Comparison of ENCODE assay signal across 8 mouse cellular contexts in genomic region chr4:143212341-143213174, GRCm38 (mm10). TPM values are rescaled to one million over a fixed set of nuclear protein-coding genes. Genes with fewer than 3 reads are reported as not detected.
DNase-seq lines count a peak whose midpoint lies in the region; ATAC-seq and TF ChIP-seq lines count a peak whose summit lies in the region.

Gene Prdm2 (minus strand): TSS chr4:143212995.

- WGBS in embryonic facial prominence, embryonic 14.5 days, result 3% methylated on average over 34 of the region's 96 CpGs
- WGBS in heart, adult 2 months, result 2% methylated on average over 95 of the region's 96 CpGs
- 1% methylated on average over 95 of the region's 96 CpGs for WGBS in kidney, adult 2 months
- WGBS in limb, embryonic 11.5 days, result 3% methylated on average over 72 of the region's 96 CpGs
- WGBS in midbrain, embryonic 12.5 days, result 2% methylated on average over 89 of the region's 96 CpGs

- peaks cover 5% of the 10 kb centered on the region for H3K4me1 ChIP-seq in embryonic facial prominence, embryonic 14.5 days (ENCODE audit: control insufficient read depth, insufficient read depth, low read length)
- H3K4me1 ChIP-seq in heart, adult 2 months (ENCODE audit: control insufficient read depth, insufficient read depth, low read length), result peaks cover 7% of the 10 kb centered on the region
- H3K4me1 ChIP-seq in kidney, adult 2 months (ENCODE audit: control insufficient read depth, insufficient read depth, low read length), result peaks cover 15% of the 10 kb centered on the region
- peaks cover 6% of the 10 kb centered on the region; the same call in 1 of the 2 replicates for H3K4me1 ChIP-seq in limb, embryonic 11.5 days (ENCODE audit: control insufficient read depth, insufficient read depth, low read length)
- peaks cover 18% of the 10 kb centered on the region for H3K4me1 ChIP-seq in midbrain, embryonic 12.5 days

- H3K36me3 ChIP-seq in embryonic facial prominence, embryonic 14.5 days (ENCODE audit: control insufficient read depth, insufficient read depth, low read length), result no peaks in the 10 kb centered on the region
- H3K36me3 ChIP-seq in heart, adult 2 months (ENCODE audit: control insufficient read depth, insufficient read depth, low read length), result peaks cover 2% of the 10 kb centered on the region; the same call in 1 of the 2 replicates
- H3K36me3 ChIP-seq in kidney, adult 2 months (ENCODE audit: control insufficient read depth, insufficient read depth, low read length), result no peaks in the 10 kb centered on the region
- no peaks in the 10 kb centered on the region for H3K36me3 ChIP-seq in limb, embryonic 11.5 days (ENCODE audit: control insufficient read depth, insufficient read depth, low read length)
- H3K36me3 ChIP-seq in midbrain, embryonic 12.5 days, result no peaks in the 10 kb centered on the region

- DNase-seq in A20 (ENCODE audit: low read depth, low spot score), result peak; percentile 81
- DNase-seq in adrenal gland, postnatal 4 days (ENCODE audit: low spot score in 2 of 2), result peak; percentile 38 to 46
- DNase-seq in embryonic facial prominence, embryonic 14.5 days (ENCODE audit: low spot score), result peak; percentile 61
- DNase-seq in heart, adult 2 months, result peak; percentile 83 to 85
- peak; percentile 69 for DNase-seq in kidney, adult 2 months
- peak; percentile 80 for DNase-seq in limb, embryonic 11.5 days (ENCODE audit: low spot score)
- DNase-seq in skeletal muscle tissue, adult 2 months (ENCODE audit: low read depth, low spot score), result peak; percentile 48

- peak within 1 kb of the TSS; percentile 97 for H3K9ac ChIP-seq in embryonic facial prominence, embryonic 14.5 days (ENCODE audit: low read depth, low read length)
- peak within 1 kb of the TSS; percentile 90 for H3K9ac ChIP-seq in heart, adult 2 months (ENCODE audit: low read depth, low read length)
- H3K9ac ChIP-seq in limb, embryonic 11.5 days (ENCODE audit: low read length), result peak within 1 kb of the TSS; percentile 94
- H3K9ac ChIP-seq in midbrain, embryonic 12.5 days (replicated peaks), result peak within 1 kb of the TSS; percentile 96

- 0 out of 2 replicates have a peak, but pooled peaks have one; percentile 51 for TF ChIP-seq EP300 in heart, adult 2 months (IDR thresholded peaks at IDR 0.05; ENCODE audit: insufficient read depth, low read depth, low read length)

- intact Hi-C loops in heart, adult 2 months (cut with DNase I), result loop anchor here (1.0 kb wide), 1 partner anchor 99 kb away; no protein-coding TSS in a partner anchor

- peak within 1 kb of the TSS; percentile 83 for H3K4me3 ChIP-seq in embryonic facial prominence, embryonic 14.5 days (ENCODE audit: low read depth, low read length)
- peak within 1 kb of the TSS; percentile 95 for H3K4me3 ChIP-seq in heart, adult 2 months
- H3K4me3 ChIP-seq in kidney, adult 2 months (ENCODE audit: insufficient read depth, low read depth, low read length), result peak within 1 kb of the TSS; percentile 62
- H3K4me3 ChIP-seq in limb, embryonic 11.5 days (ENCODE audit: low read depth, low read length), result peak within 1 kb of the TSS; percentile 86
- peak within 1 kb of the TSS; percentile 79 for H3K4me3 ChIP-seq in midbrain, embryonic 12.5 days

- peak within 1 kb of the TSS; percentile 88 for H3K27ac ChIP-seq in embryonic facial prominence, embryonic 14.5 days (replicated peaks; ENCODE audit: low read depth, low read length)
- H3K27ac ChIP-seq in heart, adult 2 months, result peak within 1 kb of the TSS; percentile 94
- peak within 1 kb of the TSS; percentile 79 for H3K27ac ChIP-seq in kidney, adult 2 months (ENCODE audit: insufficient read depth, low read depth, low read length)
- peak within 1 kb of the TSS; percentile 68; the same call in 1 of the 2 replicates for H3K27ac ChIP-seq in limb, embryonic 11.5 days (replicated peaks; ENCODE audit: low read depth, low read length)
- H3K27ac ChIP-seq in midbrain, embryonic 12.5 days (replicated peaks), result peak within 1 kb of the TSS; percentile 90

- ATAC-seq in embryonic facial prominence, embryonic 14.5 days (ENCODE audit: low read depth), result peak; percentile 89
- ATAC-seq in limb, embryonic 11.5 days (ENCODE audit: insufficient number of reproducible peaks, low FRiP score, low TSS enrichment, low read depth), result peak; percentile 73
- peak; percentile 83 for ATAC-seq in midbrain, embryonic 12.5 days (ENCODE audit: low FRiP score, low read depth)

- H3K79me2 ChIP-seq in heart, adult 2 months (replicated peaks; ENCODE audit: control insufficient read depth, insufficient read depth, low read length), result no peaks in the 10 kb centered on the region; the same call in 1 of the 2 replicates

- no peaks in the 10 kb centered on the region for H3K27me3 ChIP-seq in embryonic facial prominence, embryonic 14.5 days (replicated peaks; ENCODE audit: control insufficient read depth, insufficient read depth, low read length)
- no peaks in the 10 kb centered on the region for H3K27me3 ChIP-seq in heart, adult 2 months (ENCODE audit: control insufficient read depth, insufficient read depth, low read length)
- H3K27me3 ChIP-seq in kidney, adult 2 months (replicated peaks; ENCODE audit: control insufficient read depth, insufficient read depth, low read length), result no peaks in the 10 kb centered on the region
- H3K27me3 ChIP-seq in limb, embryonic 11.5 days (ENCODE audit: control insufficient read depth, insufficient read depth, low read length), result no peaks in the 10 kb centered on the region
- H3K27me3 ChIP-seq in midbrain, embryonic 12.5 days, result 0 out of 2 replicates have a peak, but pooled peaks cover 5% of the 10 kb centered on the region

- H3K9me3 ChIP-seq in embryonic facial prominence, embryonic 14.5 days (ENCODE audit: control insufficient read depth, low read length), result no peaks in the 10 kb centered on the region
- no peaks in the 10 kb centered on the region for H3K9me3 ChIP-seq in limb, embryonic 11.5 days (ENCODE audit: control insufficient read depth, low read length)
- no peaks in the 10 kb centered on the region for H3K9me3 ChIP-seq in midbrain, embryonic 12.5 days

- TF ChIP-seq POLR2A in heart, adult 2 months (IDR thresholded peaks at IDR 0.05; ENCODE audit: insufficient read depth, low read depth, low read length), result no peak; the same call in 1 of the 2 replicates
- TF ChIP-seq POLR2A in kidney, adult 2 months (IDR thresholded peaks at IDR 0.05; ENCODE audit: low read depth, low read length), result peak; percentile 30

- H3K4me2 ChIP-seq in embryonic facial prominence, embryonic 14.5 days (ENCODE audit: low read depth, low read length), result peak within 1 kb of the TSS; percentile 85
- H3K4me2 ChIP-seq in limb, embryonic 11.5 days (ENCODE audit: low read depth, severe bottlenecking), result peak within 1 kb of the TSS; percentile 75
- H3K4me2 ChIP-seq in midbrain, embryonic 12.5 days (replicated peaks), result peak within 1 kb of the TSS; percentile 75

- peak; percentile 43 for TF ChIP-seq CTCF in heart, adult 2 months (IDR thresholded peaks at IDR 0.05)
- no peak for TF ChIP-seq CTCF in kidney, adult 2 months (conservative IDR thresholded peaks at IDR 0.05; ENCODE audit: insufficient read depth, insufficient read length, low read depth, low read length)

RNA-seq across cellular contexts. Expression of gene Prdm2, which starts in this region (rescaled TPM):
- total RNA-seq in adrenal gland, postnatal 4 days (2021), result 10 to 100 TPM; 32.1 to 33.9 TPM
- 11.5 and 11.6 TPM in 2 replicates for polyA plus RNA-seq in embryonic facial prominence, embryonic 14.5 days (2014; fragmentation: Nextera tagmentation; extraction: Ambion mirVana)
- 10 to 100 TPM; 20.1 to 22.0 TPM for total RNA-seq in heart, adult 2 months (2021)
- polyA plus RNA-seq in heart, adult 2 months (2012; rRNA removed), result 9.3 and 12.4 TPM in 2 replicates
- 10.1 and 13.9 TPM in 2 replicates for polyA plus RNA-seq in kidney, adult 2 months (2012; rRNA removed)
- polyA plus RNA-seq in limb, embryonic 11.5 days (2014; fragmentation: Nextera tagmentation; extraction: Ambion mirVana), result 15.8 and 16.9 TPM in 2 replicates
- 20.6 and 21.7 TPM in 2 replicates for polyA plus RNA-seq in midbrain, embryonic 12.5 days (2016; fragmentation: Nextera tagmentation; extraction: Ambion mirVana)

Comparison
In these comparisons a context has a peak if more than half of its experiments do, and no peak if none do; other contexts are left out.
1. Peak in every context shown above with its lines: DNase-seq, ATAC-seq, H3K4me3 ChIP-seq and H3K27ac ChIP-seq.